Comparison of ENCODE assay signal across 18 mouse cellular contexts in genomic region chr3:115937807-115938206, GRCm38 (mm10). TPM values are rescaled to one million over a fixed set of nuclear protein-coding genes. Genes with fewer than 3 reads are reported as not detected.
A peak's percentile ranks its signal among the peaks of the same experiment; 100 is the strongest.
DNase-seq lines count a peak whose midpoint lies in the region; ATAC-seq lines count a peak whose summit lies in the region.
"Had no signal": no experiment of that assay in that cellular context is flagged by ENCODE, and none has a peak within 500 bp of the region (broad histone marks: within the 10 kb centered on the region; RNA-seq: fewer than 3 reads in every experiment).

No protein-coding gene starts in this region.

- H3K27me3 ChIP-seq in midbrain, embryonic 11.5 days (ENCODE audit: control insufficient read depth, insufficient read depth, low read length) = no peaks in the 10 kb centered on the region
- no peaks in the 10 kb centered on the region for H3K27me3 ChIP-seq in midbrain, embryonic 15.5 days (replicated peaks)
- H3K27me3 ChIP-seq: forebrain, embryonic 13.5 days; heart, embryonic 12.5 days; intestine, embryonic 15.5 days had no signal

- no peaks in the 10 kb centered on the region for H3K36me3 ChIP-seq in midbrain, embryonic 11.5 days (ENCODE audit: control insufficient read depth, insufficient read depth, low read length)
- H3K36me3 ChIP-seq in midbrain, embryonic 15.5 days (replicated peaks) = peaks cover 6% of the 10 kb centered on the region; the same call in 1 of the 2 replicates

- H3K4me3 ChIP-seq in midbrain, embryonic 11.5 days (ENCODE audit: low read depth, low read length) = no peak overlapping the region
- no peak overlapping the region for H3K4me3 ChIP-seq in midbrain, embryonic 15.5 days
- H3K4me3 ChIP-seq: embryonic facial prominence, embryonic 10.5 days; forebrain, embryonic 13.5 days; heart, embryonic 12.5 days; intestine, embryonic 15.5 days had no signal

- no peaks in the 10 kb centered on the region for H3K9me3 ChIP-seq in midbrain, embryonic 11.5 days (ENCODE audit: control insufficient read depth, low read length)
- H3K9me3 ChIP-seq in midbrain, embryonic 15.5 days = no peaks in the 10 kb centered on the region
- H3K9me3 ChIP-seq: embryonic facial prominence, embryonic 10.5 days; forebrain, embryonic 13.5 days; G1E; heart, embryonic 12.5 days; intestine, embryonic 15.5 days had no signal

- H3K27ac ChIP-seq in midbrain, embryonic 11.5 days (ENCODE audit: low read depth, low read length) = no peak overlapping the region
- no peak overlapping the region for H3K27ac ChIP-seq in midbrain, embryonic 15.5 days
- H3K27ac ChIP-seq: embryonic facial prominence, embryonic 10.5 days; forebrain, embryonic 13.5 days; hindbrain, embryonic 14.5 days; intestine, embryonic 15.5 days had no signal

- H3K4me2 ChIP-seq in midbrain, embryonic 11.5 days = no peak overlapping the region
- H3K4me2 ChIP-seq in midbrain, embryonic 15.5 days = no peak overlapping the region
- H3K4me2 ChIP-seq: forebrain, embryonic 13.5 days; heart, embryonic 12.5 days; hindbrain, embryonic 14.5 days; intestine, embryonic 15.5 days had no signal

- no peak for ATAC-seq in midbrain, embryonic 11.5 days (ENCODE audit: low FRiP score)
- ATAC-seq in midbrain, embryonic 15.5 days (replicated peaks) = no peak
- ATAC-seq: CD4-positive, CD25-positive, alpha-beta regulatory T cell, adult 4 months; forebrain, embryonic 13.5 days; intestine, embryonic 15.5 days had no signal

- no peaks in the 10 kb centered on the region for H3K4me1 ChIP-seq in midbrain, embryonic 11.5 days (ENCODE audit: control insufficient read depth, insufficient read depth, low read length)
- no peaks in the 10 kb centered on the region for H3K4me1 ChIP-seq in midbrain, embryonic 15.5 days
- H3K4me1 ChIP-seq: embryonic facial prominence, embryonic 10.5 days; forebrain, embryonic 13.5 days; heart, embryonic 12.5 days; intestine, embryonic 15.5 days had no signal

- H3K9ac ChIP-seq in midbrain, embryonic 11.5 days (ENCODE audit: low read length) = no peak overlapping the region
- H3K9ac ChIP-seq in midbrain, embryonic 15.5 days = no peak overlapping the region
- H3K9ac ChIP-seq: forebrain, embryonic 13.5 days; heart, embryonic 12.5 days; hindbrain, embryonic 14.5 days; intestine, embryonic 15.5 days had no signal

- WGBS in midbrain, embryonic 11.5 days = 88% methylated on average over 10 of the region's 10 CpGs
- WGBS in midbrain, embryonic 15.5 days = 89% methylated on average over 10 of the region's 10 CpGs

- DNase-seq in adrenal gland, adult (ENCODE audit: inconsistent age in 2 of 2, low spot score in 1 of 2) = peak; percentile 61 to 92
- no peak for DNase-seq in adrenal gland, postnatal 4 days (ENCODE audit: low spot score in 2 of 2)
- peak; percentile 39 for DNase-seq in midbrain, embryonic 11.5 days (ENCODE audit: low spot score, missing footprints)
- peak; percentile 42 for DNase-seq in adrenal gland, postnatal 10 days
- peak; percentile 20 for DNase-seq in naive thymus-derived CD4-positive, alpha-beta T cell, adult 2 months (ENCODE audit: low read depth)
- DNase-seq in neural tube, embryonic 10.5 days (ENCODE audit: extremely low spot score, low spot score) = no peak
- DNase-seq: cerebellum, adult 2 months; cerebellum, postnatal 10 days; gastrocnemius, postnatal 36 days; heart, adult 18-20 months had no signal

RNA-seq across cellular contexts. Expression of gene Dph5, which starts 50.2 kb away (rescaled TPM):
- 10 to 100 TPM; 23.0 to 28.8 TPM for total RNA-seq in adrenal gland, postnatal 4 days (2021)
- 25.2 and 28.4 TPM in 2 replicates for polyA plus RNA-seq in midbrain, embryonic 11.5 days (2014; fragmentation: Nextera tagmentation; extraction: Ambion mirVana)
- 22.3 and 23.8 TPM in 2 replicates for polyA plus RNA-seq in midbrain, embryonic 15.5 days (2015; fragmentation: Nextera tagmentation; extraction: Ambion mirVana)
- total RNA-seq in adrenal gland, postnatal 10 days (2021) = 10 to 100 TPM; 18.9 to 19.3 TPM

Comparison
In these comparisons a context has a peak if more than half of its experiments do, and no peak if none do; other contexts are left out.
1. DNase-seq: peak in adrenal gland, adult (2 of 2), midbrain, embryonic 11.5 days (single experiment), adrenal gland, postnatal 10 days (single experiment) and naive thymus-derived CD4-positive, alpha-beta T cell, adult 2 months (single experiment); none in adrenal gland, postnatal 4 days (0 of 2) and neural tube, embryonic 10.5 days (single experiment).